ENCODE assay signal across 8 mouse cellular contexts in genomic region chr2:150667065-150667819, GRCm38 (mm10). TPM values are rescaled to one million over a fixed set of nuclear protein-coding genes. Genes with fewer than 3 reads are reported as not detected.
DNase-seq lines count a peak whose midpoint lies in the region; ATAC-seq and TF ChIP-seq lines count a peak whose summit lies in the region.

No protein-coding gene starts in this region.

- TF ChIP-seq EP300 in liver, embryonic 14.5 days (IDR thresholded peaks at IDR 0.05; ENCODE audit: low read depth), result no peak

- TF ChIP-seq CTCF in hindbrain, postnatal 0 days (IDR thresholded peaks at IDR 0.05; ENCODE audit: low read depth), result no peak
- TF ChIP-seq CTCF in liver, embryonic 14.5 days (IDR thresholded peaks at IDR 0.05; ENCODE audit: low read depth), result no peak

- H3K4me1 ChIP-seq in embryonic facial prominence, embryonic 14.5 days (ENCODE audit: control insufficient read depth, insufficient read depth, low read length), result peaks cover 7% of the 10 kb centered on the region; the same call in 1 of the 2 replicates
- peaks cover 7% of the 10 kb centered on the region; the same call in 1 of the 2 replicates for H3K4me1 ChIP-seq in hindbrain, postnatal 0 days (ENCODE audit: insufficient read depth, low read length)
- H3K4me1 ChIP-seq in liver, embryonic 14.5 days (replicated peaks; ENCODE audit: control insufficient read depth in 2 of 2, insufficient read depth in 2 of 2, low read length in 1 of 2), result peaks cover 40 to 62% of the 10 kb centered on the region in 2 experiments

- no peaks in the 10 kb centered on the region for H3K9me3 ChIP-seq in embryonic facial prominence, embryonic 14.5 days (ENCODE audit: control insufficient read depth, low read length)
- H3K9me3 ChIP-seq in hindbrain, postnatal 0 days (ENCODE audit: low read length), result no peaks in the 10 kb centered on the region
- H3K9me3 ChIP-seq in liver, embryonic 14.5 days (ENCODE audit: control insufficient read depth, low read length), result no peaks in the 10 kb centered on the region

- peaks cover 13% of the 10 kb centered on the region; the same call in 1 of the 2 replicates for H3K27me3 ChIP-seq in embryonic facial prominence, embryonic 14.5 days (replicated peaks; ENCODE audit: control insufficient read depth, insufficient read depth, low read length)
- H3K27me3 ChIP-seq in hindbrain, postnatal 0 days (ENCODE audit: insufficient read depth, low read length), result no peaks in the 10 kb centered on the region
- H3K27me3 ChIP-seq in liver, embryonic 14.5 days (ENCODE audit: control insufficient read depth, insufficient read depth, low read length), result no peaks in the 10 kb centered on the region

- ATAC-seq in embryonic facial prominence, embryonic 14.5 days (ENCODE audit: low read depth), result peak; percentile 53
- peak; percentile 17 for ATAC-seq in hindbrain, postnatal 0 days
- peak; percentile 33 for ATAC-seq in liver, embryonic 14.5 days (ENCODE audit: insufficient read depth)

- DNase-seq in embryo, embryonic 10 days (ENCODE audit: low spot score), result peak; percentile 24
- no peak for DNase-seq in embryo, embryonic 9.5 days (ENCODE audit: extremely low spot score)
- DNase-seq in embryonic facial prominence, embryonic 14.5 days (ENCODE audit: low spot score), result peak; percentile 37
- no peak for DNase-seq in hindbrain, postnatal 0 days (ENCODE audit: low spot score)
- DNase-seq in liver, embryonic 14.5 days (ENCODE audit: low read depth in 3 of 3, low spot score in 3 of 3), result peak in 2 of 3 experiments; percentile 47 to 49
- DNase-seq in natural killer cell, adult 2 months (ENCODE audit: low spot score in 2 of 2), result peak; percentile 64 to 76
- peak; percentile 78 for DNase-seq in thymus, postnatal 4 days
- no peak for DNase-seq in frontal cortex, adult 2 months (ENCODE audit: extremely low spot score in 1 of 2, low spot score in 1 of 2)

- peak overlapping the region; percentile 94 for H3K4me2 ChIP-seq in embryonic facial prominence, embryonic 14.5 days (ENCODE audit: low read depth, low read length)
- H3K4me2 ChIP-seq in hindbrain, postnatal 0 days (ENCODE audit: low read depth, low read length), result peak overlapping the region; percentile 98
- peak overlapping the region; percentile 96 for H3K4me2 ChIP-seq in liver, embryonic 14.5 days (ENCODE audit: low read depth)

- peak overlapping the region; percentile 69 for H3K4me3 ChIP-seq in embryonic facial prominence, embryonic 14.5 days (ENCODE audit: low read depth, low read length)
- peak overlapping the region; percentile 63 for H3K4me3 ChIP-seq in hindbrain, postnatal 0 days (ENCODE audit: low read length)
- H3K4me3 ChIP-seq in liver, embryonic 14.5 days (ENCODE audit: insufficient read depth in 1 of 2, low read depth in 2 of 2, low read length in 2 of 2), result peak overlapping the region; percentile 93 to 96

- H3K36me3 ChIP-seq in embryonic facial prominence, embryonic 14.5 days (ENCODE audit: control insufficient read depth, insufficient read depth, low read length), result no peaks in the 10 kb centered on the region
- no peaks in the 10 kb centered on the region for H3K36me3 ChIP-seq in hindbrain, postnatal 0 days (ENCODE audit: insufficient read depth, low read length)
- no peaks in the 10 kb centered on the region for H3K36me3 ChIP-seq in liver, embryonic 14.5 days (replicated peaks; ENCODE audit: control insufficient read depth, insufficient read depth, low read depth)

- H3K9ac ChIP-seq in embryonic facial prominence, embryonic 14.5 days (ENCODE audit: low read depth, low read length), result peak overlapping the region; percentile 70
- peak overlapping the region; percentile 72 for H3K9ac ChIP-seq in hindbrain, postnatal 0 days (replicated peaks; ENCODE audit: low read length)
- peak overlapping the region; percentile 90 for H3K9ac ChIP-seq in liver, embryonic 14.5 days (replicated peaks)

- WGBS in embryonic facial prominence, embryonic 14.5 days, result 3% methylated on average over 17 of the region's 17 CpGs
- WGBS in hindbrain, postnatal 0 days, result 6% methylated on average over 17 of the region's 17 CpGs
- under 1% methylated on average over 17 of the region's 17 CpGs for WGBS in liver, embryonic 14.5 days (ENCODE audit: insufficient replicate concordance)

- no peak overlapping the region for H3K27ac ChIP-seq in embryonic facial prominence, embryonic 14.5 days (replicated peaks; ENCODE audit: low read depth, low read length)
- peak overlapping the region; percentile 85 for H3K27ac ChIP-seq in hindbrain, postnatal 0 days
- peak overlapping the region; percentile 87 for H3K27ac ChIP-seq in liver, embryonic 14.5 days

RNA-seq across cellular contexts. Expression of gene Acss1, which starts 1.1 kb away (rescaled TPM):
- 5.3 and 7.8 TPM in 2 replicates for polyA plus RNA-seq in embryonic facial prominence, embryonic 14.5 days (2014; fragmentation: Nextera tagmentation; extraction: Ambion mirVana)
- total RNA-seq in hindbrain, postnatal 0 days (2014; rRNA removed), result 33.0 and 43.5 TPM in 2 replicates
- polyA plus RNA-seq in hindbrain, postnatal 0 days (2015; fragmentation: Nextera tagmentation; extraction: Ambion mirVana), result 17.0 and 17.6 TPM in 2 replicates
- 30.4 and 34.1 TPM in 2 replicates for polyA plus RNA-seq in liver, embryonic 14.5 days (2012; rRNA removed)
- 30.3 and 38.7 TPM in 2 replicates for polyA plus RNA-seq in liver, embryonic 14.5 days (2014; fragmentation: Nextera tagmentation; extraction: Ambion mirVana)
- 25.3 and 25.9 TPM in 2 replicates for polyA plus RNA-seq in frontal cortex, adult 2 months (2012; rRNA removed)

RNA-seq across cellular contexts. Expression of gene Vsx1, which starts 21.9 kb away (rescaled TPM):
- polyA plus RNA-seq in embryonic facial prominence, embryonic 14.5 days (2014; fragmentation: Nextera tagmentation; extraction: Ambion mirVana), result not detected in 2 replicates
- total RNA-seq in hindbrain, postnatal 0 days (2014; rRNA removed), result 0.26 TPM in 1 of 2 replicates, not detected in the other
- 0.10 and 0.13 TPM in 2 replicates for polyA plus RNA-seq in hindbrain, postnatal 0 days (2015; fragmentation: Nextera tagmentation; extraction: Ambion mirVana)
- polyA plus RNA-seq in liver, embryonic 14.5 days (2012; rRNA removed), result not detected in 2 replicates
- polyA plus RNA-seq in liver, embryonic 14.5 days (2014; fragmentation: Nextera tagmentation; extraction: Ambion mirVana), result not detected in 2 replicates
- 0.15 and 0.16 TPM in 2 replicates for polyA plus RNA-seq in frontal cortex, adult 2 months (2012; rRNA removed)

RNA-seq across cellular contexts. Expression of gene Apmap, which starts 58.9 kb away (rescaled TPM):
- polyA plus RNA-seq in embryonic facial prominence, embryonic 14.5 days (2014; fragmentation: Nextera tagmentation; extraction: Ambion mirVana), result 36.8 and 37.1 TPM in 2 replicates
- 31.1 and 32.6 TPM in 2 replicates for total RNA-seq in hindbrain, postnatal 0 days (2014; rRNA removed)
- polyA plus RNA-seq in hindbrain, postnatal 0 days (2015; fragmentation: Nextera tagmentation; extraction: Ambion mirVana), result 55.6 and 61.6 TPM in 2 replicates
- polyA plus RNA-seq in liver, embryonic 14.5 days (2012; rRNA removed), result 14.3 and 18.5 TPM in 2 replicates
- 26.3 and 26.5 TPM in 2 replicates for polyA plus RNA-seq in liver, embryonic 14.5 days (2014; fragmentation: Nextera tagmentation; extraction: Ambion mirVana)
- polyA plus RNA-seq in frontal cortex, adult 2 months (2012; rRNA removed), result 61.2 TPM in 2 replicates

Comparison
In these comparisons a context has a peak if more than half of its experiments do, and no peak if none do; other contexts are left out.
1. DNase-seq: peak in embryo, embryonic 10 days (single experiment), embryonic facial prominence, embryonic 14.5 days (single experiment), liver, embryonic 14.5 days (2 of 3), natural killer cell, adult 2 months (2 of 2) and thymus, postnatal 4 days (single experiment); none in embryo, embryonic 9.5 days (single experiment), hindbrain, postnatal 0 days (single experiment) and frontal cortex, adult 2 months (0 of 2).
2. Peak in every context shown above with its lines, with median percentiles within 50 percentile points of each other: ATAC-seq, H3K4me2 ChIP-seq, H3K4me3 ChIP-seq and H3K9ac ChIP-seq.